Comparison of ENCODE assay signal across 8 mouse cellular contexts in the genomic region with DNA sequence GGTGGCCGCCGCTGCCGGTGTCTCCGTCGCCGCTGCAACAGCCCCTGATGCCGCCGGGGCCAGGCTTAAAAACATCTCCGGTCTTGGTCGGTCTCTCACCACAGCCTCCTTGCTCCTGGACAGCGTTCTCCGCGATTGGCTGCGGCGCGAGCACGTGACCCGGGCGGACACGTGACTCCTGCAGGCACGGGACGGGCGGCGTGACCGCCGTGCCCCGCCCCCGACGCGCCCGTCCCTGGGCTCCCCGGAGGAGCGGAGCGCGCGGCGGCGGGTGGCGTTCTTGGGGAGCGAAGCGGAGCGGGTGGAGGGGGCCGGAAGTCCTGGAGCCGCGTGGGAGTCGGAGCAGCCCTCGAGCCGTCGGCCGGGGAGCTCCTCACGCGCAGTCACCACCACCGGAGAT. TPM values are rescaled to one million over a fixed set of nuclear protein-coding genes. Genes with fewer than 3 reads are reported as not detected.
DNase-seq lines count a peak whose midpoint lies in the region; ATAC-seq and TF ChIP-seq lines count a peak whose summit lies in the region.

Gene Ankrd12 (minus strand): TSS at position 156 of the 400 bp plus-strand sequence.

- peak; percentile 99 for ATAC-seq in heart, embryonic 12.5 days (ENCODE audit: insufficient number of reproducible peaks, low FRiP score)
- ATAC-seq in kidney, postnatal 0 days (replicated peaks; ENCODE audit: low FRiP score, low read depth), result peak; percentile 99
- ATAC-seq in monocyte, adult 5-6 weeks (replicated peaks; ENCODE audit: insufficient number of reproducible peaks, low FRiP score, low TSS enrichment, poor library complexity, severe bottlenecking), result peak; percentile 77

- peaks cover 37% of the 10 kb centered on the region for H3K36me3 ChIP-seq in erythroblast, embryonic 14.5 days (ENCODE audit: control insufficient read depth)
- peaks cover 22% of the 10 kb centered on the region for H3K36me3 ChIP-seq in heart, embryonic 12.5 days
- 0 out of 2 replicates have a peak, but pooled peaks cover 15% of the 10 kb centered on the region for H3K36me3 ChIP-seq in kidney, postnatal 0 days (ENCODE audit: insufficient read depth, low read length)
- peaks cover 24% of the 10 kb centered on the region for H3K36me3 ChIP-seq in liver, adult 2 months (ENCODE audit: control insufficient read depth, insufficient read depth, low read length)

- H3K9ac ChIP-seq in heart, embryonic 12.5 days, result peak within 1 kb of the TSS; percentile 83
- H3K9ac ChIP-seq in kidney, postnatal 0 days (ENCODE audit: low read depth, low read length), result peak within 1 kb of the TSS; percentile 86
- peak within 1 kb of the TSS; percentile 89 for H3K9ac ChIP-seq in liver, adult 2 months (ENCODE audit: low read depth, low read length)

- H3K4me3 ChIP-seq in erythroblast, embryonic 14.5 days (replicated peaks), result peak within 1 kb of the TSS; percentile 73
- peak within 1 kb of the TSS; percentile 98 for H3K4me3 ChIP-seq in heart, embryonic 12.5 days
- H3K4me3 ChIP-seq in kidney, postnatal 0 days (replicated peaks; ENCODE audit: low read depth, low read length), result peak within 1 kb of the TSS; percentile 99
- peak within 1 kb of the TSS; percentile 86 for H3K4me3 ChIP-seq in liver, adult 2 months (ENCODE audit: insufficient read depth, low read depth, low read length)

- H3K4me2 ChIP-seq in heart, embryonic 12.5 days, result peak within 1 kb of the TSS; percentile 85
- H3K4me2 ChIP-seq in kidney, postnatal 0 days (ENCODE audit: low read length), result peak within 1 kb of the TSS; percentile 90

- peak; percentile 98 for DNase-seq in CD4-positive, CD25-positive, alpha-beta regulatory T cell, adult 2 months (ENCODE audit: low read depth, low spot score)
- peak; percentile 87 for DNase-seq in brain, embryonic 18.5 days (ENCODE audit: low read depth, low spot score)
- peak; percentile 96 for DNase-seq in kidney, postnatal 0 days (ENCODE audit: low spot score)
- DNase-seq in liver, adult 2 months (ENCODE audit: extremely low read depth, low read depth, low spot score), result peak; percentile 74
- peak; percentile 95 to 96 for DNase-seq in spleen, postnatal 36 days (ENCODE audit: low spot score in 2 of 2)

- H3K27ac ChIP-seq in heart, embryonic 12.5 days (ENCODE audit: poor library complexity, severe bottlenecking), result peak within 1 kb of the TSS; percentile 89
- peak within 1 kb of the TSS; percentile 94 for H3K27ac ChIP-seq in kidney, postnatal 0 days
- H3K27ac ChIP-seq in liver, adult 2 months (replicated peaks; ENCODE audit: insufficient read depth, low read depth, low read length), result peak within 1 kb of the TSS; percentile 79

- H3K4me1 ChIP-seq in erythroblast, embryonic 14.5 days (ENCODE audit: control insufficient read depth), result peaks cover 24% of the 10 kb centered on the region
- H3K4me1 ChIP-seq in heart, embryonic 12.5 days (replicated peaks), result 0 out of 2 replicates have a peak, but pooled peaks cover 5% of the 10 kb centered on the region
- no peaks in the 10 kb centered on the region for H3K4me1 ChIP-seq in kidney, postnatal 0 days (replicated peaks; ENCODE audit: insufficient read depth, low read length)
- H3K4me1 ChIP-seq in liver, adult 2 months (ENCODE audit: control insufficient read depth, insufficient read depth, low read length), result peaks cover 6% of the 10 kb centered on the region; the same call in 1 of the 2 replicates

- peak; percentile 29; the same call in 1 of the 2 replicates for TF ChIP-seq POLR2A in liver, adult 2 months (IDR thresholded peaks at IDR 0.05; ENCODE audit: extremely low read depth, insufficient read depth, low read length)

- H3K79me2 ChIP-seq in liver, adult 2 months (ENCODE audit: control insufficient read depth, insufficient read depth, low read length), result peaks cover 6% of the 10 kb centered on the region; the same call in 1 of the 2 replicates

- TF ChIP-seq CTCF in kidney, postnatal 0 days (IDR thresholded peaks at IDR 0.05; ENCODE audit: low read depth), result no peak
- no peak for TF ChIP-seq CTCF in liver, adult 2 months (IDR thresholded peaks at IDR 0.05; ENCODE audit: low read depth, low read length)

- no peaks in the 10 kb centered on the region for H3K9me3 ChIP-seq in erythroblast, embryonic 14.5 days (ENCODE audit: control insufficient read depth, low read length)
- no peaks in the 10 kb centered on the region for H3K9me3 ChIP-seq in heart, embryonic 12.5 days (replicated peaks)
- no peaks in the 10 kb centered on the region for H3K9me3 ChIP-seq in kidney, postnatal 0 days (replicated peaks; ENCODE audit: low read length)

- 2% methylated on average over 53 of the region's 53 CpGs for WGBS in heart, embryonic 12.5 days
- under 1% methylated on average over 45 of the region's 53 CpGs for WGBS in kidney, postnatal 0 days
- 2% methylated on average over 53 of the region's 53 CpGs for WGBS in liver, adult 2 months

- H3K27me3 ChIP-seq in erythroblast, embryonic 14.5 days (ENCODE audit: control insufficient read depth), result no peaks in the 10 kb centered on the region
- no peaks in the 10 kb centered on the region for H3K27me3 ChIP-seq in heart, embryonic 12.5 days (replicated peaks)
- no peaks in the 10 kb centered on the region for H3K27me3 ChIP-seq in kidney, postnatal 0 days (ENCODE audit: insufficient read depth, low read length)
- H3K27me3 ChIP-seq in liver, adult 2 months (ENCODE audit: control insufficient read depth, insufficient read depth, low read length), result no peaks in the 10 kb centered on the region

RNA-seq across cellular contexts. Expression of gene Ankrd12, which starts in this region (rescaled TPM):
- polyA plus RNA-seq in erythroblast, embryonic 14.5 days (2012), result 0.37 and 0.46 TPM in 2 replicates
- 18.7 and 19.6 TPM in 2 replicates for polyA plus RNA-seq in heart, embryonic 12.5 days (2016; fragmentation: Nextera tagmentation; extraction: Ambion mirVana)
- 22.8 and 26.4 TPM in 2 replicates for polyA plus RNA-seq in kidney, postnatal 0 days (2015; fragmentation: Nextera tagmentation; extraction: Ambion mirVana)
- total RNA-seq in liver, adult 2 months (2014; rRNA removed), result 8.2 and 10.3 TPM in 2 replicates
- 0.71 and 0.87 TPM in 2 replicates for polyA plus RNA-seq in liver, adult 2 months (2012; rRNA removed)
- 60.7 to 91.8 TPM (median 63.4 TPM) in 3 replicates for total RNA-seq in monocyte, adult 5-6 weeks (2017)

Comparison
In these comparisons a context has a peak if more than half of its experiments do, and no peak if none do; other contexts are left out.
1. Peak in every context shown above with its lines: DNase-seq, ATAC-seq, H3K4me3 ChIP-seq and H3K27ac ChIP-seq.
2. RNA of gene Ankrd12 (polyA plus RNA-seq): 22.8 to 26.4 TPM in kidney, postnatal 0 days and 18.7 to 19.6 TPM in heart, embryonic 12.5 days; 0.71 to 0.87 TPM in liver, adult 2 months and 0.37 to 0.46 TPM in erythroblast, embryonic 14.5 days; every median in the first group is over 10 times any median in the second.